Mouse (Mus musculus) B cell, adult 2 months (primary cell): ENCODE measurements around the gene Vasn.

Experiments used
- DNase-seq, 2 experiments: peaks; one replicate each; pipeline ENCODE4 v3.0.0; 2022

Gene Vasn

DNA sequence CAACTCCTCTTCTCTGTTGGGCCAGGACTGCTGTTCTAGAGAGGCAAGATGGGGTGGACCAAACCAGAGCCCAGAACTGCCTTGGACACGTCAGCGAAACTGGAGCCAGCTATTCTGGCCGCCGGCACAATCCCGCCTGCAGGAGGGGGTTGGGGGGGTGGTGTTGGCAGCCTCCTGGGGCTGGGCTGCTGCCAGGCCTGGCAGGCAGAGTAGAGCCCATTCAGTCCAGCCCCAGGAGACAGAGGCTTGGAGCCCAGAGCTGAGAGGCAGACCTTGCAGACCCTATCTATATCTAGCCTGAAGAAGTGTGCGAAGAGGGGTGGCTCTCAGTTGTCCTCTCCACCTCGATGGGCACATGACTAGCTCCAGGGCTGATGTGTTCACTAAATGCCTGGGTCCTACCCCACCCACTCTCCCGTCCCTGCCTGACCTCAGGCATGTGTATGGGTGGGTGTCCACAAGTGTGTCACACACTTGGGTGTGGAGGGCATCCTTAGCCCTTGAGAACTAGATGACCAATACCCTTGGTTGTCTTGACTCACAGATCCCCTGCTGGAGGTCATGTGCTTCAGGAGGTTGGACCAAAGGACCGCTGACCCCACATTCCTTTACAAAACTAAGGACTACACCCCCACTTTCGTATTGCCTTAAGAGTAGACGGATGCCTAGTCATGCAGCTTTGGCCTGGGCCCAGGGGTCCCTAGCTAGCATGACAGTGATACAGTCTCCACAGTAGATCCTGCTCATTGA, 4.1 kb downstream of the Vasn start:
- no peak for DNase-seq

DNA sequence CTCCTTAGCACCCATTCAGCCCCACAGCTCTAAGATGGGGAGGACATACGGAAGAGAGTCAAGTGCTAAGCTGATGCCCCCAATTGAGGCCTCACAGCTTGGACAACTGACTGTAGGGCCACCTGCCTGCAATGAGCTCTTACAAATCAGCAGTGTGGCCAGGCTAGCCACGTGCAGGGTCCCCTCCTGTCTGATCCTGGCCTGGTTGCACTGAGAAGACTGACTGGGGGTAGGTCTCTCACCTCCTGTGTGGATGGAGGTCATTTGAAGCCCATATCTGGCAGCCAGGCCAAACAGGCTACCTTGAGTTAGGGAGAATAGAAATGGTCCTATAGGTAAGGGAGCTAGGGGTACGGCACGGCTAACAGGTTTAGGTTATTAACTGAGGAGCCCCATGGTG, 6.1 kb downstream of the Vasn start:
- no peak for DNase-seq

DNA sequence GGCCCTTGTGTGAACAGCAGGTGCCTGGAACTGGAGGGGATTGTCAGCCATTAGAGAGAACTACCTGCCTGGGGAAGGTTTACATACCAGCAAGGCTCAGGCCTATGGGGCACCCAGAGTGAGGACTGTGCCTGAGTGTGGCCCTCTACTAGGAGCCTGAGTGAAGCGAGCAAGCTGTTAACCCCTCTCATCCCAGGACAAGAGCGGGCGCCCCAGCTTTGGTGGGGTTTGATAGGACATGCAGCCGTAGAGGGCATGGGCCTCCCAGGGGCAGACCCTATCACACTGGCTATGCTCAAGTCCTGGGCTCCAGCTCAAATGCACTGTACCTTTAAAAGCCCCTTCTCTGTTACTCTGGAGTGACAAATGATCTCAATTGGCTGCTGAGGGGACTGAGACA, 7.1 kb downstream of the Vasn start:
- no peak for DNase-seq

DNA sequence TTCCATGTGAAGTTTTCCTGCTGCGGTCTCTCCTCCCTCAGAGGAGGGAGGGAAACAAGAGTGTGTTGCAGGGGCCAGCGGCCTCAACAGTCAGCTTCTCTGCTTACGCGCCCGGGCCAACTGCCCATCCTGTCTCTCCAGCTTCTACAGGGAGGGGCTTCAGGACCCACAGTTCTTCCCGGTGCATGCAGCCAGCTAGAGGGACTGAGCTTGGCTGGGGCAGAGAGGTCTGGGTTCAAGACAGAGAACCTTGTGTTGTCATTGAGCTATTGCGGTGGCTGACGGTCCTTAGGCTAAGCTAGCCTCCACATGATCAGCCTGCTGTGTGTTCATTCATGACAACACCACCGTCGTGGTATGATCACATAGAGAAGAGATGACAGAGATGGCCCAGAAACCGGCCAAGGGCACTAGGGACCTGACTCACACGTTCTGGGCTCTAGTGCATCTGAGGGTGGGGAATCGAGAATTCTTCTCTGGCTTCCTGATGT, 8.0 kb downstream of the Vasn start:
- no peak for DNase-seq

DNA sequence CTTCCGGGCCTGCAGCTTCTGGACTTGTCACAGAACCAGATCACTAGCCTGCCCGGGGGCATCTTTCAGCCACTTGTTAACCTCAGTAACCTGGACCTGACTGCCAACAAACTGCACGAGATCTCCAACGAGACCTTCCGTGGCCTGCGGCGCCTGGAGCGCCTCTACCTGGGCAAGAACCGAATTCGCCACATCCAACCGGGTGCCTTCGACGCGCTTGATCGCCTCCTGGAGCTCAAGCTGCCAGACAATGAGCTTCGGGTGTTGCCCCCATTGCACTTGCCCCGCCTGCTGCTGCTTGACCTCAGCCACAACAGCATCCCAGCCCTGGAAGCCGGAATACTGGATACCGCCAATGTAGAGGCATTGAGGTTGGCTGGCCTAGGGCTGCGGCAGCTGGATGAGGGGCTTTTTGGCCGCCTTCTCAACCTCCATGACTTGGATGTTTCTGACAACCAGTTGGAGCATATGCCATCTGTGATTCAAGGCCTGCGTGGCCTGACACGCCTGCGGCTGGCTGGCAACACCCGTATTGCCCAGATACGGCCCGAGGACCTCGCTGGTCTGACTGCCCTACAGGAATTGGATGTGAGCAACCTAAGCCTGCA, 8.8 kb downstream of the Vasn start:
- no peak for DNase-seq

DNA sequence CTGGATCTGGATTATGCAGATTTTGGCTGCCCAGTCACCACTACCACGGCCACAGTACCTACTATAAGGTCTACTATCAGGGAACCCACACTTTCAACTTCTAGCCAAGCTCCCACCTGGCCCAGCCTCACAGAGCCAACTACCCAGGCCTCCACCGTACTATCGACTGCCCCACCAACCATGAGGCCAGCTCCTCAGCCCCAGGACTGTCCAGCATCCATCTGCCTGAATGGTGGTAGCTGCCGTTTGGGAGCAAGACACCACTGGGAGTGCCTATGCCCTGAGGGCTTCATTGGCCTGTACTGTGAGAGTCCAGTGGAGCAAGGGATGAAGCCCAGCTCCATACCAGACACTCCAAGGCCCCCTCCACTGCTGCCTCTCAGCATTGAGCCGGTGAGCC, 9.5 kb downstream of the Vasn start:
- no peak for DNase-seq

DNA sequence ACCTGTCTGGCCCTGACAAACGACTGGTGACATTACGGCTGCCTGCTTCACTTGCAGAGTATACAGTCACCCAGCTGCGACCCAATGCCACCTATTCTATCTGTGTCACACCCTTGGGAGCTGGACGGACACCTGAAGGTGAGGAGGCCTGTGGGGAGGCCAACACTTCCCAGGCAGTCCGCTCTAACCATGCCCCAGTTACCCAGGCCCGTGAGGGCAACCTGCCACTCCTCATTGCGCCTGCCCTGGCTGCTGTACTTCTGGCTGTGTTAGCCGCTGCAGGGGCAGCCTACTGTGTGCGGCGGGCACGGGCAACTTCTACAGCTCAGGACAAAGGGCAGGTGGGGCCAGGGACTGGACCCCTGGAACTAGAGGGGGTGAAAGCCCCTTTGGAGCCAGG, 10.0 kb downstream of the Vasn start:
- DNase-seq, result no peak

DNA sequence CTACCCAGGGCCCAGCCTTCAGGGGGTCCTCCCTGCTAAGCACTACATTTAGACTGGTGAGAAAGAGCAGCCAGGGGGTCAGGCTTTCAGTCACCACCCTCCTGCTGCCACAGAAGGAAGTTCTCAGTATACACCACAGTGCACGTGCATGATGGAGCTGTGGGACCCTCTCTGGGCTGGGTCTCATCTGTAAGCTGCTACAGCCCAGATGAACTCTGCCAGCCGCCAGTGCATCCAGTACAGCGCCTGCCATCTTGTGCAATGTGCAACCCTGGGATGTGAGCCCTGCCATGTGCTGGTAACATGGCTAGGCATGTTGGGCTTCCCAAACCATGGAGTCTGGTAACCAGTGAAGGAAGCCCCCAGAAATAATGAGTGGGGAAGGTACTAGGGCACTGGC, 10.4 kb downstream of the Vasn start:
- no peak for DNase-seq

DNA sequence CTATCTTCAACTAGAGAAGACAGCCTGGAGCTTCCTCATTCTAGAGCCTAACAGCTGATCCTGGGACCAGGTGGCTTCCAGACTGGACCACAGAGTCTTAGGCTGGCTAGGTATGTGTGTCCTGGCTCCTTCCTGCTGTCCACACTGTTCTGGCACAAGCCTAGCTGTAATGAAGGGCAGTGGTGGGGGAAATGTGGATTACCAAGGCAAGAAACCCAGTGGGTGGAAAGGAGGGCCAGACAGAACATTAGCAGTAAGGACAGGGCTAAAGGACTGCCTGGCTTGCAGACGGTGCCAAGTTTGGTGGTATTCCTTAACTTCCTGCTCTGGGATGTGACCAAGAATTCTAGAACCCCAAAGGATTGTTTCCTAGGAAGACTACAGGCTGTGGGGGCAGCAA, 11.3 kb downstream of the Vasn start:
- DNase-seq, result no peak

DNA sequence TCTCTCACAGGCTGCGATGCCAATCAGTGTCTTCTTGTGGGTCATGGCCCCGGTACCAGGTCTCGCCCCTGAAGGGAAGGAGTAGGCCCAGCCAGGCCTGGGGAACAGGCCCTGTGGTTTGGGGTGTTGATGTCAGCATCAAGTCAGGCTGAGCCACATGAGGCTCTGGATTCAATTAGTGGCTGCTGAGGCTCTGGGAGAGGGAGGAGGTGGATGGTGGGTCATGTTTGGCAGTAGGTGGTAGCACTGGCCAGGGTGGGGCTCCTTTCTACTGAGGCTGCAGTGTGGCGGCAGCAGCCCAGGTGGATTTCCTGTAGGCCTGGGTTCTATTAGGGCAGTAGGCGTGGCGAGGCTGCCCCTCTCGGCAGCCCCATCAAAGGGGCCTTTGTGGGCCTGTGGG, 11.9 kb downstream of the Vasn start:
- no peak for DNase-seq

DNA sequence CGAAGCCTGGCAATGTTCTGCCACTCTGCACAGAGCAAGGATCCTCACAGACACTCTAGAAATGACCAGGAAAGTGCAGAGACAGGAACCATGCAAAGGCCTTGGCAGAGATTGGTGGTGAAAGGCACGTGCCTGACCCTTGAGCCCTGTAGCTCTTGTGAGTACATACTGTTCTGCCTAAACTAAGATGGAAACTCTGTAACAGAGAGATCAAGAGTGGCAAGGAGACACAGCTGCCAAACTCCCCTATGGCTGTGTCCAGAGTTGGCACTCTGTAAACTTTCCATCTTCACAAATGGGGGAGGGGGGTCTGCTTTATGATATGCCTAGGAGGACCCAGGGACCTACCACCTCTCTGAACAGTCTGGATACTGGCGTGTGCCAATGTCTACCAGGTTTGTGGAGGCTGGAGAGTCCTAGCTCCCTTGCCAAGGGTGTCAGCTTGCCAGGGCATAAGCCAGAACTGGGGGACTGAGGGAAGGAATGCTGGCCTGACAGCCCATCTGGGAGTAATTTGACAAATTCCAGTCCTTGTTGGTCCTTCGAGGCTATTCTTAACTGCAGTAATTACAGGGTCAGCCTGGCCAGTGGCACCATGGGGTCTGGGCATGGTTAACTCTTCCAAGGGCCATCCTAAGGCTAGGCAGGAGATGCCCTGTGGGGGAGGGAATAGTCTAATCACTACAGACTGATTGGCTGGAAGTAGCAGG, 13.1 kb downstream of the Vasn start:
- no peak for DNase-seq

DNA sequence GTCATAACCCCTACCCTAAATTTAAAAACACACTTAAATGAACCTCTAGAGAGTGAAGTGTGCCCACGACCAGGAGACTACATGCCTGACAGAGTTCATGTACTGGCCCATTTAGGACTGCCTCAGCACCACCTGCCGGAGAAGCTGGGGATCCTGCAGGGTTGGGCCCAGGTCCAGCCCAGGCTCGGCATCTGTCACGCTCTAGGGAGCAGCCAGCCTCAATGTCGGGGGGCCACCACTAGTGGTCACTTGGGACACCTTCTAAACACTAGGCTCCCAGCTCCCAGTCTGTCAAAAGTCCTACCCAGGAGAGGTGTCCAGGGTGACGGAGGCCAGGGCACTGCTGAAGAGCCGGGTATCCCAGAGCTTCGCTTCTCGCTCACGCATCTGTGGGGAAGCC, 15.0 kb downstream of the Vasn start:
- no peak for DNase-seq

DNA sequence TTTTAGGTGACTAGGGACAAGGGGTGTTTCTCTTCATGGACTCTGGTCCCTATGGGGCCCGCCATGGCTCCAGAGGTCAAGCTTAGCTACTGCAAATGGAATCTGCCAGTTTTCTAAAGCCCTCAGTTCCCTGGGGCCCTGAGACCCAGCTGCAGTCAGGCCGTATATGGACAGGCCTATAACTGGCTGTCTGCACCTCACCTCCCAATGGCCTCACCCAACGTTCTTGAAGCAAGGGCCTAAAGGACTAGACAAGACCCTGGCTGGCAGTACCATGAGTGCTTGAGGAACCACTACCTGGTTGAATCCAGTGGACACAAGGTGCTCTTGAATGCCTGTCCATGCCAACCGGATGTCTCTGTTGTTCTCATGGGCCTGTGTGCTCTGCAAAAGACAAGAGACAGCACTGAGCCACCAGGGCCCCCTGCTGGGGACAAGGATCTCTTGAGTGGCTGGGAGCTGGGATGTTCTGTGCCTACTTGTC, 15.6 kb downstream of the Vasn start:
- no peak for DNase-seq

DNA sequence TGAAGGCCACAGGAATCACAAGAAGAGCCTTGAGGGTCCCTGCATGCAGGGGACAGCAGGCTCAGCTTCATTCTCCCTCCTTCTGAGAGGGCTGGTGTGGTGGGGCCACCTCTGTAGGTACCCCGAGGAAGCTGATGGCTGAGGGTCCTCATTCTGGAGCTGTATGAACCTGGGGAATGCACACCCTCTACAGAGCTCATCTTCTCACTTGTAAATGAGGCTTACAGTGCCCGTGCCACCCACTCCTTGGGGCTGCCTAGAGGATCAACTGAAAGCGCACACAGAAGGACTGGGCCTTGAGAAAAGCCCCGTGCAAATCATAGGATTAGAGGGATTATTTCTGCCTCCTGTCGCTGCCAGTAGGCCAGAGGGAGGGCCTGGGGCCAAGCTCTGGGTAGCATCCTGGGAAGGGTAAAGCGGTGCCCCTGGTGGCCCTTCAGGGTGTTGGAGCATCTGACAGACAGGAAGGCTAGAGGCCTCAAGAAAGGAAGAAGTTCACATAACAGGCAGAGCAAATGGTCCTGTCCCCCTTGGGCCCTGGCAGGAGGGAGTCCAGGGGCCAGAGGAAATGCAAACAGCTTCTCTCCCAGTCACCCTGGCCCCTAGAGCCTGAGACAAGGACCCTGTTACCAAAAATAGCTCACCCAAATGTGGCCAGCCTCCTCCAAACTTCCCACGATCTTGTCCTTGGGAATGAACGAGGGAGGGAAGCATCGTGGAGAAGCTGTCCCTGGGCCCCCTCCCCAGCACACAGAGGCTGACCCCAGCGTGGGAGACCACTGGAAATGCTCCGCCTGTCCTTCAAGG, 16.2 kb downstream of the Vasn start:
- DNase-seq, result no peak

DNA sequence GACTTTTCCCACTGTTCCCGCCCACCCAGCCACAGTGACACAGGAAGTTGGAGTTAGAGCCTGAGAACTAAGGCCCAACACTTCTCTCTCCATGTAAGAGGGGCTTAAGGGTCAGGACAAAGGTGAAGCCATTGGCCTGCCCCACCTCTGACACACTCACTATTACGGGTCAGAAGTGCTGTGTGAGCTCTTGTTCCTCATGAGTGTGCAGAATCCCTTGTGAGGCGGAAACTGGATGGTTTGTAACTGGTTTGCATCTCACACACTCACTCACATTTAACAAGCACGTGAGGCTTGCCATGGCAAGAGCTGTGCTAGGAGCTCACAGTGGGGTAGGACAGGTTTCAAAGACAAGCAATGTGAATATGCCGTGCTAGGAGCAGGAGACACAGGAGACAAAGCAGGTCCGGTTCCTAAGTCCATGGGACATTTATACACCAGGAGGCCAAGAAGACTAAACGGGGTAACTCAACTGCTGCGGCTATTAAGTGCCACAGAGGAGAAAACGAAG, 16.9 kb downstream of the Vasn start:
- no peak for DNase-seq

DNA sequence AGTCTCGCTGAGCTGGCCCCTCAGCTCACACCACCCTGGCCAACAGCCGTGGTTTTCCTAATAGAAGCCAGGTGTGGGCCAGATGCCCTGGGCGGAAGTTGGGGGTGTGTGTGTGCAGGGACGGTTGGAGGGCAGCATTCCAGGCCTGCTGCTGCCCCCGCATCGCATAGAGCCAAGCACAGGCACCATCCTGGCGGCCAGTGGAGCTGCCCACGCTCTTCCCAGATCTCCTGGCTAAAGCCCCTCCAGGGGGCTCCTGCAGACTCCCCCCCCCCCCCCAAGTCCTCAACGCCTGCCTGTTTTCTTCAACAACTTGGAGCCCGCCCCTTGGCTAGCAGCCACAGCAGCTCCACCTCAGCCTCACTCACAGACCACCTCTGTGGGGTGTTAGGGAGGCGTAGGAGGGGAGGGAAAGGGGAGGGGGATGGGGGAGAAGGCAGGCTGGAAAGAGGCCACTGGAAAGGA, 19.1 kb downstream of the Vasn start:
- no peak for DNase-seq

DNA sequence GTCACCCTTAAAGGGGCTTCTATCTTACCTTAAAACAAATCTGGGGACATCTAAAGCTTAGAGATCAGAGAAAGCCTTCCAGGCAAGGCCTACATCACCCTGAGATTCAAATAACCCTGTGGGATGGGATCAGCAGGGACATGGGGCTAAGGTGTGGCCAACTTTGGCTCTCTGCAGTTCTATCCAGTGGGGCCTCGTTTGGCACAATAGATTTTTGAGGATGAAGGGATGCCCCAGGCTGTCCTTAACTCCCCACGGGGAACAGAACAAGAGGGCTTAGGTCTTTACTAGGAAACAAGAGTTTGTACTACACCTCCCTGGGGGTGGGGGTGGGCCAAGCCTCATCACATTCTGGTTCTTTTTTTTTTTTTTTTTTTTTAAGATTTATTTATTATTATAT, 19.6 kb downstream of the Vasn start:
- DNase-seq, result no peak

DNA sequence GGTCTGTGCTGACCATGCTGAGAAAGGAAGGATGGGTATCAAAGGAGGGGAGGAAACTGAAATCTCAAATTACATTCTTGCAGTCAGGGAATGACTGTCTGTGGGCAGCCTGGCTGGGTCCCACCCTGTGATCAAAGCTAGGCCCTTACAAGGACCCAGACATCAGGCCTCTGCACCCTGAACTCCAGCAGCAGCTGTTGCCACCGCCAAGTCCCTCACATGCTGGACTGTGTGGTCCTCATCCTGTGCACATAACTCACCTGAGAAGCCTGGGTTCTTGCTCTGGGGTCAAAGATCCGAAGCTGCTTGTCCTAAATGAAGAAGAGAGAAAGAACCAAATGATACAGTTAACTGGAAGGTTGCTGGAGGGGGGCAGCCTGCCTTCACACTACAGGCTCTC, 21.9 kb downstream of the Vasn start:
- no peak for DNase-seq

DNA sequence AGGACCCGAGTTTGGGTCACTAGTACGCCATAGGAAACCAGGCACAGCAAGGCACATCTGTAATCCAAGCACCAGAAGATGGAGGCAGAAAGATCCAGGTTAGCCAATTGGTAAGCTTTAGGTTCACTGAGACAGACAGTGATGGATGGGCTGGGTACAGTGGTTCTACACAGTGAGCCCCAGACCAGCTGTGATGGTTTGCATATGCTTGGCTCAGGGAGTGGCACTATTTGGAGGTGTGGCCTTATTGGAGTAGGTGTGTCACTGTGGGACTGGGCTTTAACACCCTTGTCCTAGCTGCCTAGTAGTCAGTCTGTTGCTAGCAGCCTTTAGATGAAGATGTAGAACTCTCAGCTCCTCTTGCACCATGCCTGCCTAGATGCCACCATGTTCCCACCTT, 24.1 kb downstream of the Vasn start:
- no peak for DNase-seq

DNA sequence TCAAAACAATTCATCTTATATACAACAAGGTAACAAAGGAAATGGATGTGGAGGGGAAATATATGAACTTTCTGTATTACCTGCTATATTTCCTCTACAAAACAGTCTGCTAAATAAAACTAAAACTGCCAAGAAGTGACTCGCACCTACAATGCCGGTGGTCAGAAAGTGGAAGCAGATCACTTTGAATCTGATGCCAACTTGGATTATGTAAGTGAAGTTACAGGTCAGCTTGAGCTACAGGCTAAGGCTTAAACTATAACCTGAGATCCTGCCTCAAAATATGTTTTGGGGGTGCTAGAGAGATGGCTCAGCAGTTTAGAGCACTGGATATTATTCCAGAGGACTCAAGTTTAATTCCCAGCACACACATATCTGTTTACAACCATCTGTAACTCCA, 26.0 kb downstream of the Vasn start:
- no peak for DNase-seq

DNA sequence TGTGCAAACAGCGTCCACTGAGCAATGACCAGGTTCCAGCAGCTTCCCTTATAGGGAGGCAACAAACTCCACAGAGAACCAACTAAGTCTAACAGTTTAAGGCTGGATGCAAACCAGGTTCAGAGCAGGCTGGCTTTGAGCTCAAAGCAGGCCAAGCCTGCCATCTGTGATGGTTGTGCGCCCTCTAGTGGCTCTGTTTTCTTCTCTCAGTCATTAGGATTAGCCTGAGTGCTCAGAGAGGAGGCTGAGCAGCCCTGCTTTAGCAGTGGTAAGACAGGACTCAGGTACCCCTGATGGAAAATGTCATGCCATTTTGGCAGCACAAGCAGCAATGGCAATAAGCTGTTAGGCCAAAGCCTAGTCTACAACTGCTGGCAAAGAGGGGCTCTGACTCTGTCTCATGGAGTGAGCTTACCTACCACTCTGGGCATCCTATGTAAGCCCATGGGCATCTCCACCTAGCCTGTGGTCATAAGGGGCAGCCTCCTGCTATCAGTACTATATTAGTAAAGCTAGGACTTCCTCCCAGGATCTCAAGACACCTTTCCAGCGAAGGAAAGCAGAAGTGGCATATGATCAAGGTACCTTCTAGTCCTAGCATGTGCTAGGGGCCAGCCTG, 27.6 kb downstream of the Vasn start:
- DNase-seq, result peak; percentile 89

DNA sequence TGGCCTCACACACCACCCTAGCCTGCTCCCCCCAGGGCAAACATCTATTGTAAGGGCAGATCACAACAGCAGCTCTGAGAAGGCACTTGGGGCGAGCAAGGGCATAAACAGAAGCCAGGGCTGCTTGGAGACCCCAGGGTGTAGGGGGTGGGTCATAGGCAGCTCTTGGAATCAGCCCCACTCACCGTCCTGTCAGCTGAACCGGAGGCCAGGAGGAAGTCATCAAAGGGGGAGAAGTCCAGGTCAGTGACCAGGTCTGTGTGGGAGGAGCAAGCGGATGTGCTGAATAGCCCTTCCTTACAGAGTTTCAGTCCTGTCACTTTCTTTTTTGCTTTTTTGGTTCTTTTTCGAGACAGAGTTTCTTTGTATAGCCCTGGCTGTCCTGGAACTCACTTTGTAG, 30.6 kb downstream of the Vasn start:
- no peak for DNase-seq
